Mouse (Mus musculus): ENCODE data around the gene Schip1.

Schip1 gene

DNA sequence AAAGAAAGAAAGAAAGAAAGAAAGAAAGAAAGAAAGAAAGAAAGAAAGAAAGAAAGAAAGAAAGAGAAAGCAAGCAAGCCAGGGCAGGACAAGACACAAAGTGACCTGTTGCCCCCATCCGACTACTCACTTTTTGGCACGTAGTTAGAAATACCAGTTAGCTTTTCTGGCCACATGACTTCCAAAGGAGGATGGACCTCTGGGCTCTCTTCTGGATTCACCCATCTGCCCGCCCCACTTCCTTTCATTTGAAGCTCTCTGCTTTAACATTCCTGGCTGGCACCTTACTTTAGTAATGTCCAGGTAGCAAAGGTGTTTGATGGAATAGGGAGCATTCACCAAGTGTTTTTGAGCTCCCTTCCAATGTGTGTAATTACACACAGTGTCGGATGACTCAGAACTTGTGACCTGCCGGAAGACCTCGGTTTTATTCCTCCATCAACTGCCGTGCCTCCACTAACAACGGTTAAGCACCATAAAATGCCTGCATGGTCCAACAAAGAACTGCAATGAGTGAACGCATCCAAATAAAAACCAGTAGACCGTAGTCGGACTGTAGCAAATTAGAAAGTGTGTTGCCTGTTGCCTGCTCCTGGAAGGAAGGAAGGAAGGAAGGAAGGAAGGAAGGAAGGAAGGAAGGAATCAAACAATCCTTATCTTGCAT, 546.1 kb downstream of the Schip1 start:
- DNase-seq (ENCODE audit: low spot score in 2 of 2), result no peak

DNA sequence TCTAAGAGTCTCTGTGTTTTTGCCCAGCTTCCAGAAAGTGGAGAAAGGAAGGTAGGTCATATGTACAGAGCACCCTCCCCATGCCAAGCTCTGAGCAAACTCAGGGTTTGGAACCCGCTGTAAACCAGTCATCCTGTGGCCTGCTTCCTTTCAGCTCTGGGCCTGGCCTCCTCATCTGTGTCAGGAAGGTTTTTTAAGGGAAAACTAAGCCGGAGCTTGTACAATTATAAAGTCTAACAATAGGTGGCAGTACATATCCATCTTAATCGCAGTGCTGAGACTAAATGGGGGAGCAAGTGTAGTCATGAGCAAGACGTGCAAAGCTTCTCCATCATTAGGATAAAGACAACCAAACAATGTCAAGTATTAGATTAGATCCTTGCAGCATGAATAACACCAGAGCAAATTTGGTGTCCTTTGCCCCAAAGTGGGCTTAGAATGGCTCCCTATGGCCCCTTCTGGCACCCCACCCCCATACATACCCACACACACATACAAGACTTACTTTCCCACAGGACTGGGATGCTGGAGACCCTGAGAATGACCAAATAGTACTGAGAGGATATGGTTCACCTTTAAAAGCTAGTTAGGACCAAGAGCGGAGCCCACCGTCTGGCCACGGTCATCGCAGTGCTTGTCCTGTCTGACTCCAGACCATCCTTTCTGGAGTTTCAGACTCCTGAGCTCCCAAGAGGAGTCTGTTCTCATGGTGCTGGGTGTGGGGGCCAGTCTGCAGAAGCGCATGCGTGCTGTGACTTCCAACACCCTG, 550.6 kb downstream of the Schip1 start:
- DNase-seq (ENCODE audit: low spot score in 2 of 2), result no peak

DNA sequence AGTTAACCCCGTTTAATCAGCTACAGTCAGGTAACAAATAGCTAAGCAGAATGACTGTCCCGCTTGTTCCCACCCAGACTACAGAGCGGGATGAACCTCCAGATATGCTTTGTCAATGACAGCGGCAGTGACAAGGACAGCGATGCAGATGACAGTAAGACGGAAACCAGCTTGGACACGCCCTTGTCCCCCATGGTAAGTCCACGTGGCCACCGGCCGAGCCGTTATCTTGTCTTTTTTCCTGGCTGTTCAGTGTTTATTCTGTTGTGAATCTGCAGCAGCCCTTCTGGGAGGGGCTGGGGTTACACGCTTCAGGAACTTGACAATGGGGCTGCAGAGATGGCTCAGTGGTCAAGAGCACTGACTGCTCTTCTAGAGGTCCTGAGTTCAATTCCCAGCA, 551.8 kb downstream of the Schip1 start:
- DNase-seq (ENCODE audit: low spot score in 2 of 2), result no peak

DNA sequence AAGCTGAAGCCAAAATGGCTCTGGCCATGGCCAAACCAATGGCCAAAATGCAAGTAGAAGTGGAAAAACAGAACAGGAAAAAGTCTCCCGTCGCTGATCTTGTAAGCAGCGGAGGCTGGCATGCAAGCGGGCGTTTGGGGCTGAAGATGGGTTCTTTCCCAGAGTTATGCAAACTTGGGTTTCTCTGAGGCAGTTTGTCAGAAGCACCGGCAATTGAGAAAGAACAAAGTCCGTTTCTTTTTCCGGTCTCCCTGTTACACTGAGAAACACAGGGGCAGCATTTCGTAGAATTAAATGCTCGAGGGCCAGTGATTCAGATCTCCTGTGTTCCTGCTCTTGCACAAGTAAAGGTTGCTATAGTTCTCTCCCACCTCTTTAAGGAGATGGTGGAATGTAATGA, 553.1 kb downstream of the Schip1 start:
- DNase-seq (ENCODE audit: low spot score in 2 of 2), result no peak

DNA sequence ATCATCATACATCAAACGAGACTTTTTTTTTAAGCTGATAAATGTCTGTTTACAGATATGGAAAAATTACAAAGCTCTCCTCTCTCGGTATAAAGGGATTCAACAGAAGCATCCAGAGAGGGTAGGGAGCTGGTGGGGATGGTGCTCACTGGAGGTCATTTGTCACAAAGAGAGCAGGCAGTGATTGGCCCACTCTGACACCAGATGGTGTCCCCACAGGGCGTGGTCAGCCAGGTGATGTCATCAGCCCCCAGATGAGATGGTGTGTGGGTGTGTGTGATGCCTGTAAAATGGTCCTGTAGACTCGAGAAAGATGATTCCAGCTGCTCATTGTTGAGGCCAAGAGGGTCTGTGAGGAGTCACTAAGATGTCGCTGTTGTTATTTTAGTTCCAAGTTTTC, 554.5 kb downstream of the Schip1 start:
- no peak for DNase-seq (ENCODE audit: low spot score in 2 of 2)

DNA sequence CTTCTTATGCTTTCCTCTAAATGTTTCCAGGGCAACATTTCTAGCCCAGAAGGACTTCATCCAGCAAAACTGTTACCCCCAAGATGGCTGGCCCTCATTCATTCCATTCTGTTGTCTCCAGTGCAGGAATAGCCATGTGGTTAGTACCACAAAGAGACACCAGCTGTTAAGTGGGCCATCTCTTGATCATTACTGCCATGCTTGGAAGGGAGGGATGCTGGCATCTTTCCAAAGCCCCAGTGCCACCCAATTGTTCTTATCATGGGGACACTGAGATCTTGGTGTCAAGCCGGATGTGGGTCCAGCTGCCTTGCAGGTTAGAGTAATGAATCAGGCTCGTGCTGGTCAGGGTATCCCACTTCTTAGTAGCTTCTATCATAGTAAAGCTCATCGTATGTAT, 557.4 kb downstream of the Schip1 start:
- no peak for DNase-seq (ENCODE audit: low spot score in 2 of 2)

GRCm38 (mm10) chr3:68623036-68623435, 558.4 kb downstream of the Schip1 start:
- no peak for DNase-seq (ENCODE audit: low spot score in 2 of 2)

DNA sequence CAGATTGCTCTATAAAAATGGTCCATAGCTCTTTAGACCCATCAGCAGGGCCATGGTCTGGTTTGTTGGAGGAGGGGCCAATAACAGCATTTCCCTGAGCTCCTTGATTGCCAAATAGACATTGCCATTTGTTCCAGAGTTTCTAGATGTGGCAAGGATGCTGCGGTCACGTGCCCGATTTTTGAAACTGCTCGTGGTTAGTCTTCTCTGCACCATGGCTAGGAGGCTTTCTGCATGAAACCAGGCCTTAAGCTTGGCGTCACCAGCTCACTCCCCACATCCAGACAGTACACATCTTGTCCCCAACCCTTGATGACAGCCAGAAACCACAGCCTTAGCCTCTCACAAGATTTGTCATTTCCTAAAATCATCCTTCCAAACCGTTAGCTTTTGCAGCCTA, 559.9 kb downstream of the Schip1 start:
- DNase-seq (ENCODE audit: low spot score in 2 of 2), result no peak

DNA sequence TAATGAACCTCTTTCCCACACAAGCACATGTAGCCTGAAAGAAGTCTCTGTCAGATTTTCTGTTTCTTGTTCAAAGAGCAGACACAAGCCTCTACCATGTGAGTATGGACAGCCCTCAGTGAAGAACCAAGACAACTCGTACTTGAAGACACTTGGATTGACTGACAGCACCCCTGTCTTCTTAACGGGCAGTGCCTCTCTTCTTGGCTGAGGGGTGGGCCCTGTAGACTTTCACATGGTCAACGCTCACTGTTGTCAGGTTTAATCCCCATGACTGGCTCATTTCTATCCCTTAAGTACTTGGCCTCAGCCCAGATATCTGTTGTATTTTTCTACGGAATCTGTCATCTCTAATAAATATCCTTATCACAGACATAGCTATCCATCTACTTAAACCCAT, 565.7 kb downstream of the Schip1 start:
- no peak for DNase-seq (ENCODE audit: low spot score in 2 of 2)

DNA sequence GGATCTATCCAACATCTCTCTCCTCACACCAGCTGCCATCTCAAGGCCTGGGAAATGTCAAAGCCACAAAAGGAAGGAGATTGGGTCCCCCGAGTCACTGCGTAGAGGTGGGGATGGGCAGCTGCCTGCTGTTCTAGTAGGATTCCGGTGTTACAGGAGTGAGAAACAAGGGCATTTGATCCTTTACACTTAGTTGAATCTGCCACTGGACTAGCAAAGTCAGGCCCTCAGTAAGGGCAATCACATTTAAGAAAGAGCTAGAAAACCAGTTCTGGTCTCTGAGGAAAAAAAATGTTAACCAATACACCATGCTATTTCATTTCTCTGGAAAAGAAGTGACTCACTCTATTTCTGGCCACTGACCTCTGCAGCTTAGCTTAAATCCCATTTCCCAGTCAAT, 566.2 kb downstream of the Schip1 start:
- no peak for DNase-seq (ENCODE audit: low spot score in 2 of 2)

GRCm38 (mm10) chr3:68632714-68633113, 568.1 kb downstream of the Schip1 start:
- DNase-seq (ENCODE audit: low spot score in 2 of 2), result no peak

DNA sequence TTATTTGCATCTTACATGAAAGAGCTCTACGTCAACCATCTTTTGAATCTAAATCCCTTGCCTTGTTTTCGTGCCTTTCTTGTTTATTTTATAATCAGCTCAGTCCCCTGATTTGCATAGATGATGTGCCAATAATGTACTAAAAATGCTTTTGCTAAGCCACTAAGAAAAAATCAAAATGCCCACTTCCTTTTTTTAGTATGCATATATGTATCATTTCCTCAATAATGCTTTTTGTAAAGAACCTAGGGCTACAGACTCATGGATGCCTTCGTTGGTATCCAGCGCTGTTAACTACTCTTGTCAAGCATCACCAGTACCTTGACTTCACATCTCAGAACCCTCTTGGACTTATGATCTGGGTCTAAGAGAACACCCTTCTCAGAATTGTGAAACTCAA, 569.0 kb downstream of the Schip1 start:
- DNase-seq (ENCODE audit: low spot score in 2 of 2), result no peak

- no peak for DNase-seq (ENCODE audit: low spot score in 2 of 2)
These were observed 573.4 kb downstream of the Schip1 start for GRCm38 (mm10) chr3:68637960-68638359.

DNA sequence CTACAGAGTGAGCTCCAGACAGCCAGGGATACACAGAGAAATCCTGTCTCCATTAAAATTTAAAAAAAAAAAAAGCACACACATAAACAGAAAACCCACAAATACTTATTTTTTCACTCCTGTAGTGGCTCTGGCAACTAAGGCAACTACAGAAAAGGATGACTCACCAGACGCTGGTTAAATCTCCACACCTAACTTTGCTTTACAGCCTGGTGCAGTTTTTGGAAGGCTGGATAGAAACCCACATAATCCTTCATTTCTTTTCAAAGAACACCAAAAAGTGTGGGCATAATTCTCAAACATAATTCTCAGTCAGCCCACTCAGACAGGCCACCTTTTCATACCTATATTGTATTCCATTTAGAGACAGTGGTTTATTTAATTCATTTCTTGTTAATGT, 574.1 kb downstream of the Schip1 start:
- no peak for DNase-seq (ENCODE audit: low spot score in 2 of 2)

GRCm38 (mm10) chr3:68642935-68643334, 578.3 kb downstream of the Schip1 start:
- no peak for DNase-seq (ENCODE audit: low spot score in 2 of 2)

DNA sequence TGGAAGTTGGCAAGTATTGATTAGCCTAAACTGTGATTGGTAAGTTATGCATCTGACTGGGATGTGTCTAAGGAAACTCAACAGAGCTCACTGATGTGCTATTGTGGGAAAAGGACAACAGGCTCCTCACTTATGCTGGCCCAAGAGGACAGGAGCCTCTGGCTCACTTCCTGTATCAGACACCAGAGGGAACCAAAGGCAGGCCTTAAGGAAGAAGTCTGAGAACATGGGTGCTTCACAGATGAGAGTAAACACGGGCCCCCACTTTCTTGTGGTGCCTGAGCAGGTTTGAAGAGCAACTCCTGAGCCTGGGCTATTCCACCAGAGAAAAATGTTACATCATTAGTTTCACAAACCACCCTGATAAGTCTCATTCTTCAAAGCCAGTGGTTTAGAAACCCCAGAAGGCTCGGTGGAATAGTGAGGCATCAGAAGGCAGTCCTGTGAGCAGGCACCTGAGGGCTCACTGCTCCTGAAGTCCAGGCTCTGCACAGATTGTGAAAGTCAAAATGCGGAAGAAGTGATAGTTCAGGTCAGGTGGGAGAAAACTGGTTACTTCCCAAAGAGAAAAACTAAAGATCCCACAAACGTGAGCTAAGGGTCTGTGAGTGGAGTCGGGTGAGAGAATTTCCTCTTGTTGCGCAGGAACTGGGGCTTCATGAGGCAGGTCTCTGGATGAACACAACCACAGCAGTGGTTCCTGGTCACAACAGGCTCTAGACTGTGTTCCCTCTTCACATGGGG, 582.0 kb downstream of the Schip1 start:
- no peak for DNase-seq (ENCODE audit: low spot score in 2 of 2)

- no peak for DNase-seq (ENCODE audit: low spot score in 2 of 2)
These were observed 582.7 kb downstream of the Schip1 start for GRCm38 (mm10) chr3:68647282-68647681.

GRCm38 (mm10) chr3:68650251-68650650, 585.6 kb downstream of the Schip1 start:
- no peak for DNase-seq (ENCODE audit: low spot score in 2 of 2)

DNA sequence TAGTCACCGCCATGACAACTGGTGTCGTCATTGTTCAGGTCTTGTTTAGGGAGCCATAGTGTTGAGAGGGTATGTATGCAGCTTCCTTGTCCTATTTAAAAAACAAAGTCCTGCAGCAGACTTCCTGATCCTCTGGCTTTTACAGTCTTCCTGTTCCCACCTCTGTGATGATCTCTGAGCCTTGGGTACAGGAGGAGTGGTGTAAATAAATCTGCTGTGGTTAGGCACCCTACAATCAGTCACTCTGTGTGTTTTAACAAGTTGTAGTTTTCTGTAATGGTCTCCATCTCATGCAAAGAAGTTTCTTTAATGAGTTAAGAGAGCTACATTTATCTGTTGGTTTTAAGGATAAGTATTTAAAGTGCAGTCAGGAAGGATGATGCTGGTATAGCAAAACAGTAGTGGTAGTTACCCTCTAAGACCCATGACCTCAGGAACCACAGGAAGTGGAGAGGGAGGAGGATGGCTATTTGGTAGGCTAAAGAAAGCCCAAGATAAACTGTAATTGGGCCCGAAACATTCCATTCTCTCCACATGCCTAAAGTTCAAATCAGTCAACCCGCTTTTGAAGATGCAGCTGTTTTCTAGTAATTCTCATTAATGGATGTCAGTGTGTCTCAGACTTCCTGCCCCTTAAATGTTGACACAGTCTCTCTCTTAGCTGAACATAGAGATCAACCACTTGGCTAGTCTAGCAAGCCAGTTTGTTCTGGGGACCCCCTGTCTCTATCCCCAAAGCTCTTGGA, 592.2 kb downstream of the Schip1 start:
- DNase-seq (ENCODE audit: low spot score in 2 of 2), result no peak

- DNase-seq (ENCODE audit: low spot score in 2 of 2), result no peak
These were observed 593.1 kb downstream of the Schip1 start for GRCm38 (mm10) chr3:68657589-68658245.

- DNase-seq (ENCODE audit: low spot score in 2 of 2), result no peak
These were observed 595.4 kb downstream of the Schip1 start for GRCm38 (mm10) chr3:68659996-68660395.

GRCm38 (mm10) chr3:68660538-68660937, 595.9 kb downstream of the Schip1 start:
- DNase-seq (ENCODE audit: low spot score in 2 of 2), result peak; percentile 43 to 46

Data from right cerebral cortex, postnatal 10 days (tissue).